Mouse (Mus musculus): Measurements from ENCODE around the gene Rtp3.

The Rtp3 gene

DNA sequence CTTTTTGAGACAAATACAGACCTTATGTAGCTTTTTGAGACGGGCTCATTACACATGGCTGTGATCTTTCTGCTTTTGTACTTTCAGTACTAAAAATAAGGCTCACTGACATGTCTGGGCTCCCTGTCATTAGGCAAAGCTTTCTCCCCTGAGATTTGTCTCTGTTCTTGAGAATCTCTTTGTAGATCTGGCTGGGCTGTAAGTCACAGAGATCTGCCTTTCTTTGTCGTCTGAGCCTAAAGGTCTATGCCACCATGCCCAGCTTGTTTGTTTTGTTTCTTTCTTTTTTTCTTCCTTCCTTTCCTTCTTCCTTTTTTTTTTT is 24.5 kb downstream of the Rtp3 start:
- DNase-seq: no peak

DNA sequence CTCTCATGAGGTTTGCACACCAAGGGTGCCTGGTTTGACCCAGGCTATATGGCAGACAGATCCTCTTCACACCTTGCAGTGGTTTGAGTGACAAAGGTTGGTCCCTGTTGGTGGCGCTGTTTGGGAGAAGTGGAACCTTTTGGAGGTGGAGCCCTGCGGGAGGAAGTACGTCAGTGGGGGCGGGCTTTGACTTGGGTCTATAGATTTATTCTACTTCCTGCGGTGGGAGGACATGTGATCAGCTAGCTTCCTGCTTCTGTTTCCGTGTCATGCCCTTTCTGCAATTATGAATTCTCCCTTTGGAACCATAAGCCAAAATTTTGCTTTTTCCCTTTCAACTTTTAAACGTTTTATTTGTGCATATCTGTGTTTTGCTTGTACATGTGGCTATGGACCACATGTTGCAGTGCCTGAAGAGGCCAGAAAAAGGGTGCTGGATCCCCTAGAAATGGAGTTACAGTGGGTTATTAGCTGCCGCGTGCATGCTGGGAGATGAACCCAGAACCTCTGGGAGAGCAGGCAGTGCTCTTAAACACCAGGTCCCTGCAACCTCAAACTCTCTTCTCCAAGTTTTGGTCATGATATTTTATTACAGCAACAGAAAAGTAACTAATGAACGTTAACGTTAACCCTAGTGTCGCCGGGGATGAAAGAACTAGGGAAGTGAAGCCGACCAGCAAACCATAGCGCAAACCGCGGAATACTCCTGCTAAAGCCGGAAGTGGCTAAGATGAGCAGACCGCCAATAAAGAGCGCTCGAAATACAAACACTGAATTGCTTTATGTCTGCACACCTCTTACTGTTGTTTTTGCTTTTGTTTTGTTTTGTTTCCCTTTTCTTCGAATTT is 25.1 kb downstream of the Rtp3 start:
- DNase-seq: no peak

DNA sequence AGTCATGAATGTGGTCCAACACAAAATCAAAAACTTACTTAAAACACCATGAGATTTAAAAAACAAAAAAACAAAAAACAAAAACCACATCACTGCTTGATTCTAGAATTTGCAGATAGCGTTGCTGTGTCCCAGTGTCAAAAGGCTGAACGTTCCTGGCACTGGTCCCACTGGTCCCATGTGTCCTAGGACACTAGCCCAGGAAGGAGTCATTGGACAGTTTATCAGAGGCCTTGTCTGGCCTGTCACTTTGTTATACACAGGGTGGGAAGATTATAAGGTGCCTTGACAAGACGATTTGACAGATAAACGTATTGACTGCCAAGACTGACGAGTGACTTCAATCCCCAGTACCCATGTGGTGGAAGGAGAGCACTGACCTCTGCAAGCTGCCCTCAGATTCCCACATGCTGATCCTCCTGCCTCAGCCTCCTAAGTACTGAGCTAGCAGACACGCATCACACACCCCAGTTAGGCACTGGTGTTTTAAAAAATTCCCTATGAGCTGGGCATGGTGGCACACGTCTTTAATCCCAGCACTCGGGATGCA is 26.7 kb downstream of the Rtp3 start:
- DNase-seq: no peak

DNA sequence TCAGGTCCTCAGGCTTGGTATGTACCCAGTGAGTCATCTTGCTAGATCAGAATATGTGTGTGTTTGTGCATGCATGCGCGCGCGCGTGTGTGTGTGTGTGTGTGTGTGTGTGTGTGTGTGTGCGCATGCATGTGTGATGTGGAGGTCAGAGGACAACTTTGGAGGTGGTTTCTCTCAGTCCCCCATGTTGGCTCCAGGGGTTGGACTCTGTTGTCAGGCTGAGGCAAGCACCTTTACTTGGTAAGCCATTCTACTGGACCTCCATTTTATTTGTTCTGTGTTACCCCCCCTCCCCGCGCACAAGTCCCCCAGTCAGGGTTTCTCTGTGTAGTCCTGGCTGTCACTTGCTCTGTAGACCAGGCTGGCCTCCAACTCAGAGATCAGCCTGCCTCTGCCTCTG is 29.0 kb downstream of the Rtp3 start:
- DNase-seq: no peak

DNA sequence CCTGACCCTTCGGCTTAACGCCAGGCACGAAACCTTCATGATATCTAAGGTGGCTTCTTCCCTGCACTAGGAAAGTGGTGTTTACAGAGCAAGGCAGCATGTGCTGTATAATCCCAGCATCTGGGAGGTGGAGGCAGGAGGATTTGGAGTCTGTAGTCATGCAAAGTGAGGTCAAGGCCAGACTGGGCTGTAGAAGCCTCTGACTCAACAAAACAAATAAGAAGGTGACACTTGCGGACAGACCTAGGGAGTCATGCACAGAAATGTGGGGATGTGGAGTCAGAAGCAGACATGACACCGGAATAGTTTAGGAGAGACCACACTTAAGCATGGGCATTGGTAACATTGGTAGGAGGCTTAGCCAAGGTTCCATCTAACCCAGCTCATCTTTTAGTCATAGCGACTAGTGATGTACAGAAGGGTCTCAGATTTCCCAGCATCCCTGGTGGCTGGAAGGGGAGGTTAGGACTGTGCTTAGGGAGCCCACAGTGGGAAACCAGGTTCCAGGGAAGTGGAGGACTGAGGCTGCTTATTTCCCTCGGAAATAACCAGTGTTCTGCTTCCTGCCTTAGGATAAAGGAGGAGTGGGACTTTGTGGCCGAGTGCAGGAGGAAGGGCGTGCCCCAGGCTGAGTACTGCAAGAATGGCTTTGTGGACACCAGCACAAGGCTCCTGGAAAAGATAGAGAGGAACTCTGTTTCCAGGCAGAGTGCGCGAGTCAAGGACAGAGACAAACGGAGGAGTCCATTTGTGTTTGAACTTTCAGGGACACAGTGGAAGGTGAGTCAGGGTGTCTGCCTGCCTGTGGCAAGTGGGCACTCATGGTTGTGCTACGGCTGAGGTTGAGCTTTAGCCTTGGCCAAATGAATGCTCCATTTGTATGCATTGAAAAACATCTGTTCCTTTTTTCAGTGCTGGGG is 29.9 kb downstream of the Rtp3 start:
- DNase-seq: no peak

DNA sequence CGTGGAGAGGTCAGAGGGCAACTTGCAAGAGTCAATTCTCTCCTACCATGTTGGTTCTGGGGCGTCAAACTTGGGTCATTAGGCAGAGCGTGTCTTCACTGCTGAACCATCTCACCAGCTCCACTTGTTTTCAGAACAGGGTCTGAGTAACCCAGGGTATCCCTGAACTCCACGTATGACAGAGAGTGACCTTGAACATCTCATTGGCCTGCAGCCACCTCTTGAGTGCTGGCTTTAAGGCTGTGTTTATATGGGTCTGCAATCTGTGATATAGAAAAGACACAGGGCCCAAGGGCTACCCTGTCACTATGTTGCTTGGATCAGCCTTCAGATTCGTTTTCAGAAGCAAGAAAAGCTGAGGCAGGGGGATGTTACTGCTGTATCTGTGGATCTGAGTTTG is 30.7 kb downstream of the Rtp3 start:
- no peak for DNase-seq

DNA sequence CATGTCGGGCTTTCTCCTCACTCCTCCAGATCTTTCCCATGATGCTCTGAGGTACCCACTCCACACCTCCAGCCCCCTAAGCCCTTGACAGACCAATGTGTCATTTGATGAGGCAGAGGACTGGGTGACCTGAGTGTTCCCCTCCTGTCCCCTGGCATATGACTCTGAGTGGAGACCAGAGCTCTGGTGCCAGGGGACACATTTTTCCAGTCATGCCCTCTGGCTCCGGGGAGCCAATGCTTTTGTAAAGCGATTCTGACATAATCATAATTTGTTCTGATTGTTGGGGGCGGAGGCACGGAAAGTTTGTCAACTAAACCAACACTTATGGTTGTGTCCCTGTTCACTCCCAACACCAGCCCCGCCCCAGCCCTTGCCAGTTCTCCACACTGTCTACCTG is 34.4 kb downstream of the Rtp3 start:
- DNase-seq: no peak

DNA sequence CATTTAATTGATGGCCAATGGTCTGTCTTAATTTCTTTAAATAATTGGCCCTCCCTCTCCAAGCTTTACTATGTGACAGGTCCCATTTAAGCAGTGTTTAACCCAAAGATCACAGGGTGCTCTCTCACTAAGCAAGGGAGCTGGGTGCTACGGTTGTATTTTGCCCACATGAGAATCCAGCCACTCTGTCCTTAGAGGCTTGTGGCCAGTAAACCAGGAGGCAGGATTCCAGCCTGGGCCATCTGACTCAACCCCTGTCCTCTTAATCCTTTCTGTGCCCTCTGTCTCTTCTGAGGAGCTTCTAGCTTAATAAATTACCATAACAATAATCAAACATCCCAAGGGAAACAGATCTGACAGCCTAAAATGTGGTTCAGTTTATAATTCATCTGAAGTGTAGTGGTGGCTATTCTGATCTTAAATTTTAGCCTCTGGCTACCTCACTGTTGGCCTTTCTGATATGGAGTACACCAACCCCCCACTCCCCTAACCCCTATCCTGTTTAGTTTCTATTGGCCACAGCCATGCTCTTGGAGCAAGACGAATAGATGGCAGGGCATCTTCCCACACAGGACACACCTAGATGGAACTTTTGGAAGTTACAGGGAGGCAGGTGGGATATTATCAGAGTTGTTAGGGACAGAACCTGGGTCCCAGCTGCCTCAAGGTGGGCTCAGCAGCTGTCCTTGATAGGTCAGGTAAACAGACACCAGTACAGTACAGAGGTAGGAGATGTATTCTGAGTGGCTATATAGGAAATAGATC is 35.5 kb downstream of the Rtp3 start:
- no peak for DNase-seq

DNA sequence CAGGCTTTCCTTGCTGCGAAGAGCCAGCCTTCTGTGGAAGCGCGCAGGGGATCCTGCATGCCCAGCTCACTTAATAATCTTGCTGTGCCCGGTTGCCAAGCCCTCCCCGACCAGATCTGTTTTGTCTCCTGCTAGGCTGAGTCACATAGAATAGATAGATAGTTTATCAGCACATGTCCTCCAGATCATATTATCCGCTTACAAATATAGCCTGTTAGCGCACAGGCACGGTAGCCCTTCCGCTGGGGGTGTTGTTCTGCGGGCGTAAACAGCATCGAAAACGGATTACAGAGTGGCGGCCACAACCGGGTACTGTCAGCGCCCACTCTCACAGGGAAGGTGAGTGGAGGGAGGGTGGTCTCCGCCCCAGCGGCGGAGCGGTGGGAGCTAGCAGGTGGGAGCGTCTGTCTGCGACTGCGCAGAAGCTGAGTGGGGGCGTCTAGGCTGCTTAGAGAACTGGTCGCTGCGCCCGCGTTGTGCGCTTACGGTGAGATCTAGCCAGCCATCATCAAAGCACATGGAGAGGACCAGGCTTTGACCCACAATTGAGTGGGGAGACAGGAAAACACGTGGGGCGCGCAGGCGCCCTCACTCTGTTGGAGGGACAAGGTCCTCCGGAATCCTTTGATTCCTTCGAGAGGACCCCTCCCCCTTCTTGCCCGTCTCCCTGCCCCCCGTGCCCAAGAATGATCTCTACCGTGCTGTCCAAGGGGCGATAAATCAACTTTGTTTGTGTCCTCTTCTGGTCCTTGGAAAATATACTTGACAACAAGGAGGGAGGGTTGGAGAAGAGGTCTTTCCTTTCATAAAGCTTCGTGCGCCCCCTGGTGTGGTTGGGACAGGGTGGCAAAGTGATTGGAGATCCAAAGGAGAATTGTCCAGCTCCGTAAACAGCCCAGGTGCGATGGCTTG is 36.6 kb downstream of the Rtp3 start:
- DNase-seq: peak; percentile 29 to 34

DNA sequence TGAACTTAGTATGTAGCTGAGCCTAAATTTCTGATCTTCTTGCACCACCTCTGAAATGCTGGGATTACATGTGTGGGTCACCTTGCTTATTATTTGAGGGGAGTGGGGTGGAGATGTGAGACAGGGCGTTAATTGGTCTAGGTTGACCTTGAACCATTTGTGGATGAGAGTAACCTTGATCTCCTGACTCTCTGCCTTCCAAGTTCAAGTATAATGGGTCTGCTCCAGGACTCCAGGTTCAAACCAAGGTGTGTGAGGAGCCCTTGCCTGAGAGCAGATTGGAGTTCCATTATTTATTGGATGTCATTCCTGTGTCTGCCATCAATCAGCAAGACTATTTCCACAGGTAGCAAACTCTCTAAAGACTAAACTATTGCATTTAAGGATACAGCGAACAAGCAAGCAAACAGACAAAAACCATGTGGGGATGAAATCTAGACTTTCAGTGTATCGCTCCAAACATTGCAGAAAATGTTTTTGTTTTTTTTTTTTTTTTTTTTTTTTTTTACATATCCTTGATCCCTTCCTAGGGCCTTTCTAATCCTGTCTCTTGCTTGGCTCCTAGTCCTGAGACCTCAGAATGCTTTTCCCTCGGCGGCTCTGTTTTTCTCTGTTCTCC is 37.3 kb downstream of the Rtp3 start:
- DNase-seq: no peak

DNA sequence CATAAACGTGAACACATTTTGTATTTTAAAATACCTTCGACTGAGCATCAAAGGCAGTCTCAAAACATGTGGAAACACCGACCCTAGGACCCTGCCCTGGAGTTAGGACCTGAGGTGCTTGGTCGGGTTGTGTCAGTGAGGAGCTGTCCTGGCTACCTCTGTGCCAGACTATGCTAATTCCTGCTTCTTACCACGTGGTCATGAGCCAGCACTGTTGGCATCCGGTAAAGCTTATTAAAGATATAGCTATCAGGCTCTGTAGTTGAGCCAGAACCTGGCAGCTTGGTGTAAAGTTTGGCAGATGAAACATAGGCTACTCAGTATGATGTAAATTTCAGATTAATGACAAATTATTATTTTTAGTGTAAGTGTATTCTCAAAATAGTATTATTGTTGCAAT is 38.0 kb downstream of the Rtp3 start:
- DNase-seq: no peak

DNA sequence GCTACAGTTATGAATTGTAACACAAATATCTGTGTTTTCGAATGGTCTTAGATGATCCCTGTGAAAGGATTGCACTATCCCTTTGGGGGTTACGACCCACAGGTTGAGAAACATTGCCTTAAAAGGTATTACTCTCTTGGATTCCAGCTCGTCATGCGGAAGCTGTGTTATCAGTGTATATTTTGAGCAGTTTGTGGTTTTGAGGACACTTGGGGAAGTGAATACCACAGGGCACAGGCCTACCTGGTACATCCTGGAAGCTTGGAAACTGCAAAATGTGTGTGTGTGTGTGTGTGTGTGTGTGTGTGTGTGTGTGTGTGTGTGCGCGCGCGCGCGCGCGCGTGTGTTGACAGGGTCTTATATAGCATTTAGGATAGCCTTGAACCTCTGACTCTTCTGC is 38.5 kb downstream of the Rtp3 start:
- DNase-seq: no peak

DNA sequence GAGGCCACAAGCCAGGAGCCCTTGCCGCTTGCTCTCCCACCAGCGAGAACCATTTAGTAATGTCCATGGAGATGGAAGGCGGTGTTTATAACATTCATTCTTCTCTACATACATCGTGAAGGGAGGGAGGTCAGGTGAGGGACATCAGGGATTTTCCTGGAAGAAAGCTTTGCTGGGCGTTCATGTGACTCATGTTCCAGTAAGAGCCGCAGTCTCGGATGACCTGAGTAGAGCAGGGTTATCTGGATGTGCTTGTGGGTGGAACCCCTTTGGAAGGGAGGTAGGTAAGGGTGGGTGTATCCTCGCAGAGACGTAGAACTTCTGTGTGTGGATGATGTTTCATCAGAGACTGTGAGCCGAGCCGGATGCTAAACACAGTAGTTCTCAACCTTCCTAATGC is 39.0 kb downstream of the Rtp3 start, which contains the start of gene Lrrc2:
Lrrc2 (plus strand) TSS at position 149 of the 400 bp plus-strand sequence.
- no peak for DNase-seq

DNA sequence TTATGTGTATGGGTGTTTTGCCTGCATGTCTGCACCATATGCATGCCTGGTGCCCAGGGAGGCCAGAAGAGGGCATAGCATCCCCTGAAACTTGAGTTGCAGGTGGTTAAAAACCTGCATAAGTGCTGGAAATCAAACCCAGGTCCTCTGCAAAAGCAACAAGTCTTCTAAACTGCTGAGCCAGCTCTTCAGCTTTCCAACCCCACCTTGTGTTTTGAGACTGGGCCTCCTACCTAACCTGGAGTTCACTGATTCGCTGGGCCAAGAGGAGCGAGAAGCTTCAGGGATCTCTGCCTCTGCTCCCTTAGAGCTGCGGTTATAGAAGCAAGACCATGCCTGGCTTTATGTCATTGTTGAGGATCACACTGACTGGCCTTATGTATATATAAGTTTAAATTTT is 40.3 kb downstream of the Rtp3 start:
- no peak for DNase-seq

DNA sequence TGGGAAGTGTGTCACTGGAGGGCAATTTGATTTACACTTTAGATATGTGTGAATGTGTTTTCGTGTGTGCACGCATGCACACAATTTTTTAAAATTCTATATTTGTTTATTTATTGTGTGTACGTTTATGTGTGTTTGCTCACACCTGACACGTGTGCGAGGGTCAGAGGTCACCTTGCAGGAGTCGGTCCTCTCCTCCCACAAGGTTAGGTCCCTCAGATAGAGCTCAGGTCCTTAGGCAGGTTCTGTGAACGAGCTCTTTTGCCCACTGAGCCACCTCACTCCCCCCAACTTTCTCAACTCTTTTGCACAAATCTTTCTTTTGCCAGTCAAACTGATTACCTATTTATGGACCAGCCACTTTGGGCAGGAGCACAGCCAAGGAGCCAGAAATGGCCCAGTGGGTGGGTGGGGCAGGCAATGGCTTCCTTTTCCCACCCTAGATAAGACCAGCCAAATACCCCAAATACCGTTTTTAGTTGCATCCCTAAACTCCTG is 41.5 kb downstream of the Rtp3 start:
- DNase-seq: no peak

DNA sequence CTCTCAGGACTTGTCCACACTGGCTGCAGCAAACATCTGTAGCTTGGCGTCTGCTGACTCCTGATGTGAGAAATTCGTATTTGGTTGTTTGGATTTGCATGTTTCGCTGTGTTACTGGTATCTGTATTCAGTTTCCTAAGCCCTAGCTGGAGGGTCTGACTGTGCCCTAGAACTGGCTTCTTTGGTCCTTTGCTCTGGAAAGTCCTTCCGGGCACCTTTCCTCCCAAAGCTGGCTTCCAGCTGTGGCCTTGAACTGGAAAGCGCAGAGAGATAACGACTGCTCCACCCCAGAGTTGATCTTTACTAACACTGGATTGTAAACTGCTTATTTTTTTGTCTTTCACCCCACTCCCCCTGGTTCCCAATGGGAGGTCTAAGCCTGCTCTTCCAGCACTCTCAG is 42.5 kb downstream of the Rtp3 start:
- no peak for DNase-seq

DNA sequence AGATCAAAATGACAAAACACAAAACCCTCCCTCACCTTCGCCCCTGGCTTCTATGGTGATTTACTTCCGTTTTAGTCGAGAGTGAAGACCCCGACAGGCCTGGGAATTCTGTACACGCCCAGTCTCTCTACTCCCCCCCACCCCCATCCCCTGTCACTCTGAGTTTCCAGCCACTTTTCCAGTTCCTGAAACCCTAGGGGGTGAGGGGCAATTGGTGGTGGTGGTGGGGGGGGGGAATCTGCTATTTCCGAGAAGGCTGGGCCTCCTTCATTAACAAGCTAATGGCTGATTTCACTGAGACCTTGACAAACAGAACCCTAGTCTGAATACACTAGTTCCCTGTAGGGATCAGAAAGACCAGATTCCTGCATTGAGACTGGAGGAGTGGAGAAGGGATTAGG is 43.1 kb downstream of the Rtp3 start:
- DNase-seq: no peak

DNA sequence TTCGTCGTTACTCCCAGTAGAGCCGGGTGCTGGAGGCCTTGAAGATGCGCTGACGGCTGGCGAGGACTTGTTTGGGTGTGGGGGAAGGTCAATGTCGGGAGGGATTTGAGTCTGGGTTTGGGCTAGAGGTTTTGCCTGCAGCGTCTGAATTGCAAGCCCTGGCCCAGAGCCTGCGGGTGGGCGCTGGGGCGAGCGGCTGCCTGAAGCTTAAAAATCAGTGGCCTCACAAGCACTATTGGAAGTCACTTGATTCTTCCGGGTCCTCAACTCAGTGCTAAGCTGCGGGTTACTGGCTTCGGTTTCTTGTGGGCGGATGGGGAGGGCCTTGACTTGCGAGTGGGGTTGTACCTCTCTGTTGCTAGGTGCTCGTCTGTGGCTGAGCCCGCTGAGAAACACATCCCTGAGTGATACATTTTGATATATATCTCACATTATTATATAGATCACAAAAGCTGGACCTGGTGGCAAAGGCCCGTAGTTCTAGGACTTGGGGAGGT is 43.8 kb downstream of the Rtp3 start:
- no peak for DNase-seq

DNA sequence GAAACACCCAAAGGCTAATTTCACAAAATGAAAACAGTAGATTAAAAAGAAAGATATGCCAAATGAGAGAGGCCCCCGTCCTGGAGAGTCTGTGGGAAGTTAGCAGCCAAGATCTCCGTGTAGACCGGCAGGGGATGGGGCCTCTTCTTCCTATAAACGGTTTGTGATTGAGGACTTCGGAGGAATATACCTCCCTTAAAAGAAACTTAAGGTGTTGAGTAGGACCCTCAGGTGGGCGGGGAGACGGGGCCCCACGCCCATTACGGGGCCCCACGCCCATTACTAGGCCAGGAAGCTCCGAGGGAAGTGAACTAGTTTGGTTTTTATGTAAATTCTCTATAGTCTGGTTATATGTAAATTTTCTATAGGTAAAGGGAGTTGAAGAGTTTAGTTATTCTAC is 44.5 kb downstream of the Rtp3 start, which contains the start of gene Tdgf1:
Tdgf1 (minus strand) TSS at position 233 of the 400 bp plus-strand sequence.
- no peak for DNase-seq

DNA sequence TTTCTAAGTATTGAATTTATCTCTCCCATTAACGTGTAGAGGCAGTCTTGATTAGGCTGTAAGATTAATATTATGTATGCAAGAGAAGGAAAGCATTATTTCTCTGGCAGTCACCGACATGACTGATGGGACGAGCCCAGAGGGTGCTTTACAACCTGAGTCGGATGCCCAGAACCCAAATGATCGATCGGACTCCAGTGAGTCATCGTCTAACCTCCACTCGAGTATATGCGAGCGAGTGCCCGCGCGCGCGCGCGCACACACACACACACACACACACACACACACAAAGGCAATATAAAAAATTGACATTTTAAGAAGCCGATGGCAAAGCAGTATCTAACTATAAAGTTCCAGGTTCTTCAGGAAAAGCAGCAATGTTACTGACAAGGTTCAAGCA is 45.0 kb downstream of the Rtp3 start:
- no peak for DNase-seq

DNA sequence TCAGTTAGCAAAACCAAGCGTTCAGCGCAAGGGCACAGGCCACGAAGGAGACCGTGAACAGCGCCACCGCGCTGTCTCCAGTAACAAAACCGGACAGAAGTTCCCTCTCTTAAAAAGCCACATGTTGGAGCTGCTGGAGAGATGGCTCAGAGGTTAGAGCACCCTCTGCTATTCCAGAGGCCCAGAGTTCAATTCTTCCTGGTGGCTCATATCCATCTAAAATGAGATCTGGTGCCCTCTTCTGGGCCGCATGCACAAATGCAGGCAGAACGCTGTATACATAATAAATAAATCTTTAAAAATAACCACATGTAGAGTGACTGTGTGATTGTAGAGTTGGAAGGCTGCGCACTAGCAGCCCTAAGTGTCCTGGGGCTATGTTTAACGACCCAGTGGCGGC is 46.1 kb downstream of the Rtp3 start:
- DNase-seq: no peak

All from cerebellum, postnatal 36 days (tissue).